Mouse (Mus musculus) ES-E14 (cell line): ENCODE measurements at regions not wholly inside any gene's neighbourhood (a gene's known extent, or its start where the extent isn't known, plus 50 kb on each side); places are given as distances from the start of the nearest gene placed in this dataset.

Experiments
- CHD2 ChIP-seq: IDR thresholded peaks from 2 replicates; pipeline ENCODE4 v1.6.1; 2014; ENCODE audit warnings: mild to moderate bottlenecking, low read depth, low read length, inconsistent platforms
- MAFK ChIP-seq: IDR thresholded peaks from 2 replicates; pipeline ENCODE4 v1.6.1; 2014; ENCODE audit warnings: mild to moderate bottlenecking, low read depth, low read length, inconsistent platforms; ENCODE audit not compliant: insufficient read depth
- ZC3H11A ChIP-seq: IDR thresholded peaks from 2 replicates; pipeline ENCODE4 v1.6.1; 2012; ENCODE audit warnings: low read depth, mild to moderate bottlenecking, inconsistent platforms, low read length, borderline replicate concordance
- ZNF384 ChIP-seq: IDR thresholded peaks from 2 replicates; pipeline ENCODE4 v1.6.1; 2012; ENCODE audit warnings: low read depth, low read length, inconsistent platforms

- TF ChIP-seq MAFK (no peak), ZC3H11A (no peak), ZNF384 (no peak), CHD2 (no peak)
Observed at GRCm38 (mm10) chr12:102076298-102076697, 52.2 kb upstream of the Slc24a4 start.
